Mouse (Mus musculus): ENCODE results near the gene Fcgrt. TPM values are rescaled to one million over a fixed set of nuclear protein-coding genes. Genes with fewer than 3 reads are reported as not detected.
A peak's percentile ranks its signal among the peaks of the same experiment; 100 is the strongest.
"Not testable (repeated sequence)": the region's sequence is repeated elsewhere in the genome, so short reads cannot be mapped to it uniquely, and the experiment has no call there.

Gene Fcgrt
- polyA plus RNA-seq, 1 experiment, result 34.2 TPM

DNA sequence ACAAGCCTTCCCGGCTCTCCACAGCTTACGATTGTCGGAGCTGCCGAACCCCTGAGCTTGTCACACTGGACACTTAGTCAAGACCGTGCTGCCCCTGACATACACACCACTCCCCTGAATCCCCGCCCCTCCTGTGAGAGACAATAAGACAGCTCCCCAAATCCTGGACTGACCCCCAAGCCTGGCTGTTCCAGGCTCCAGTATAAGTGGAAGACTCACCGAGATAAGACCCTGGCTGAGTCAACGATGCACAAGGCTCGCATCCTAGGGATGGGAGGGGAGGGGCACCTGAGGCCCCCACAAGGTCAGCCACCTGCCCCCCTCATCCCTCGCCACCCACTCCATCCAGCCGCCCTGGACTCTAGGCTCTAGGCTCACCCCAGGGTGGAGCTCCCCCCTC lies 28.2 kb upstream of the Fcgrt start:
- DNase-seq (ENCODE audit: extremely low spot score in 1 of 2, low spot score in 1 of 2), result no peak

GRCm38 (mm10) chr7:45129776-45130512 lies 26.3 kb upstream of the Fcgrt start:
- DNase-seq (ENCODE audit: extremely low spot score in 1 of 2, low spot score in 1 of 2), result no peak

DNA sequence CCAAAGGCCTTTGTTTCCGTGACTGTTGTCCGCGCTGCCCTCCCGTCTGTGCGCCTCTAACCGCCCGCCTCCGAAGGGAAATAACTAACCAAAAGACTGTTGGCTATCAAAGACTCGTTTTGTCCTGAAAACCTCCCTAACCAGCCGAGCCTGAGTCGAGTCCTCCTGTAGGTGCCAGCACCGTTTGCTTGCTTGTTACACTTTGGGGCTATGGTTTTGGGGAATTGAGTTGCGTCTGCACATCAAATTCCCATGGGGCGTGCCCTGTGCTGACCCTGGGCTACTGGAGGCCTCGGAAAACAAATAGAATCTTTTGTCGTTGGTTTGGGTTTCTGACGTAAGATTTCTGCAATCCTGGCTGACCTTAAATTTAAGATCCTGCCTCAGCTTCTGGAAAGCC lies 25.7 kb upstream of the Fcgrt start:
- no peak for DNase-seq (ENCODE audit: extremely low spot score in 1 of 2, low spot score in 1 of 2)

GRCm38 (mm10) chr7:45128624-45129246 lies 25.1 kb upstream of the Fcgrt start, which contains the start of gene Rpl13a:
Gene Rpl13a, minus strand, starts transcription at chr7:45128761.
- DNase-seq (ENCODE audit: extremely low spot score in 1 of 2, low spot score in 1 of 2), result peak; percentile 99 to 100

- no peak for DNase-seq (ENCODE audit: extremely low spot score in 1 of 2, low spot score in 1 of 2)
These were observed 24.1 kb upstream of the Fcgrt start for GRCm38 (mm10) chr7:45127700-45128224.

- DNase-seq (ENCODE audit: extremely low spot score in 1 of 2, low spot score in 1 of 2), result no peak
These were observed 23.4 kb upstream of the Fcgrt start for GRCm38 (mm10) chr7:45126844-45127699.

- no peak for DNase-seq (ENCODE audit: extremely low spot score in 1 of 2, low spot score in 1 of 2)
These were observed 22.6 kb upstream of the Fcgrt start for GRCm38 (mm10) chr7:45126147-45126843.

GRCm38 (mm10) chr7:45125649-45126048 lies 22.0 kb upstream of the Fcgrt start:
- DNase-seq (ENCODE audit: extremely low spot score in 1 of 2, low spot score in 1 of 2), result not testable (repeated sequence)

GRCm38 (mm10) chr7:45125144-45125600 lies 21.5 kb upstream of the Fcgrt start:
- DNase-seq (ENCODE audit: extremely low spot score in 1 of 2, low spot score in 1 of 2), result no peak

GRCm38 (mm10) chr7:45124224-45125143 lies 20.8 kb upstream of the Fcgrt start, which contains the start of gene Rps11:
Gene Rps11, minus strand, starts transcription at chr7:45124439.
- DNase-seq (ENCODE audit: extremely low spot score in 1 of 2, low spot score in 1 of 2), result peak; percentile 97 to 99

DNA sequence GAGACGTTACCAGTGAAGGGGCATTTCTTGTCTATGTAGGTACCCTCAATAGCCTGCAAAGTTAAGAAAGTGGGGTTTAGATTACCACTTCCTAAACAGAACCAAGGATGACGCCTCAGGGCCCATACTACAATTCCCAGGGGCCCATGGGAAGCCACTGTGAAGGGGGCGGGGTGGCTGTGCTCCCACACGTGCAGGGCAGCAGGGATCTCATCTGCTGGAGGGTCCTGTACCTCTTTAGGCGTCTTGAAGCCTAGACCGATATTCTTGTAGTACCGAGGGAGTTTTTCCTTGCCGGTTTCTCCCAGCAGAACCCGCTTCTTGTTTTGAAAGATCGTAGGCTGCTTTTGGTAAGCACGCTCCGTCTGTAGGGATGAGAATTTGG lies 19.5 kb upstream of the Fcgrt start:
- no peak for DNase-seq (ENCODE audit: extremely low spot score in 1 of 2, low spot score in 1 of 2)

DNA sequence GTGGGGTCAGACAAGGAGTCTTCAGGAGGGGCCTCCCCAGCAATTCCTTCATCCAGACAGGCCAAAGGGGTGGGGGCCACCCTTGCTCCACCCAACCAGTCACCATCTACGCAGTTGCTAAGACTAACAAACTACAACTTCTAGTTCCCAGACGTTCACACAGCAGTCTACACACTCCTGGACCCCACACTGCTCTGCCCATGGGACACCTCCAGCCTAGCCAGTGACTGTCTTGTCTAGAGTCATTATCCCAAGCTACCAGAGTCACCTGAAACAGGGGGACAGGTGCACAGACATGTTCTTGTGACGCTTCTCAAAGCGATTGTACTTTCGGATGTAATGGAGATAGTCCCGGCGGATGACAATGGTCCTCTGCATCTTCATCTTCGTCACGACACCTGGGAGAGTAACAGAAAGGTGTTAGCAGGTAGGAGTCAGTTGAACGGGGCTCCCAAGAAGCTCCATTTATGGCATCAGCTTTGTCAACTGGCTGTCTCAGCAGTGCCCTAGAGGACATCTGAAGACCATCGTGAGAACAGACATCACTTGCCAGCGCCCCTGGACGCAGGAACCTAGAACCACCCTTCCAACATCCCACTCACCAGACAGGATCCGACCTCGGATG lies 19.0 kb upstream of the Fcgrt start:
- no peak for DNase-seq (ENCODE audit: extremely low spot score in 1 of 2, low spot score in 1 of 2)

GRCm38 (mm10) chr7:45121966-45122365 lies 18.3 kb upstream of the Fcgrt start:
- no peak for DNase-seq (ENCODE audit: extremely low spot score in 1 of 2, low spot score in 1 of 2)

- no peak for DNase-seq (ENCODE audit: extremely low spot score in 1 of 2, low spot score in 1 of 2)
These were observed 17.8 kb upstream of the Fcgrt start for GRCm38 (mm10) chr7:45121404-45121803.

- no peak for DNase-seq (ENCODE audit: extremely low spot score in 1 of 2, low spot score in 1 of 2)
These were observed 16.4 kb upstream of the Fcgrt start for GRCm38 (mm10) chr7:45119780-45120709.

DNA sequence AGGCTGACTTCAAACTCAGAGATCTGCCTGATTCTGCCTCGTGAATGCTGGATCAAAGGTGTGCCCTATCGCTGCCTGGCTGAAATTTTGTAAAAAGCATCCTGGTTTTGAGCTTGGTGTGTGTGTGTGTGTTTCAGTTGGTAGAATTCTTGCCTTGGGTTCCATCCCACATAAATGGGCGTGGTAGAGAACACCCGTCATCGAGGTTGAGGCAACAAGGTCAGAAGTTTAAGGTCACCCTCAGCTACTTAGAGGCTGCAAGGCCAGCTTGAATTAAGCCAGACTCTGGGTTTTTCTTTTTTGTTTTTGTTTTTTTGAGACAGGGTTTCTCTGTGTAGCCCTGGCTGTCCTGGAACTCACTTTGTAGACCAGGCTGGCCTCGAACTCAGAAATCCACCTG lies 14.7 kb upstream of the Fcgrt start:
- no peak for DNase-seq (ENCODE audit: extremely low spot score in 1 of 2, low spot score in 1 of 2)

GRCm38 (mm10) chr7:45117566-45117965 lies 13.9 kb upstream of the Fcgrt start:
- no peak for DNase-seq (ENCODE audit: extremely low spot score in 1 of 2, low spot score in 1 of 2)

DNA sequence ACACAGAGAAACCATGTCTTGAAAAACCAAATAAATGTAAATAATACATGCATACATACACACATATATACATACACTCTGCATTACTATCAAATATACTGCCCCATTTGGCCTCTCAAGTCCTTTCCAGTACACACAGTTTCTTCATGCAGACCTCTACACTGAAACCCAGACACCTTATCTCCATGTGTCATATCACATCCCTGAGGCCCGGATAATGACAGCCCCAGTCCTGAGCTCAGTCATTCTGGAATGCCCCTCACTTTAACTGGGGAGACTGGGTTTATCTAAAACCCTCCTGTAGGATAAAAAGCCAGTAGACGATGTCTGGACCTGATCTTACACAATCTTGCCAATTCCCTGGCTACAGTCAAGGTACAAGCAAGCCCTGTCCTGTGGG lies 9.8 kb upstream of the Fcgrt start:
- DNase-seq (ENCODE audit: extremely low spot score in 1 of 2, low spot score in 1 of 2), result no peak

Measured in frontal cortex, adult 2 months (tissue).